Mouse (Mus musculus) embryonic facial prominence, embryonic 12.5 days (tissue): Measurements from ENCODE around the gene Stmn1. TPM values are rescaled to one million over a fixed set of nuclear protein-coding genes. Genes with fewer than 3 reads are reported as not detected.

Experiments
- ATAC-seq: fragments of 200-750 bp; cut with Nextera tagmentation; 2 replicates; pipeline ENCODE4 v1.8.0; 2017; ENCODE audit not compliant: insufficient number of reproducible peaks, insufficient read depth, low FRiP score, low TSS enrichment
- H3K27ac ChIP-seq: fragments of 300-500 bp; sonication (generic); 2 replicates; pipeline ENCODE4 v1.5.1; 2016; ENCODE audit warnings: mild to moderate bottlenecking
- H3K27me3 ChIP-seq: fragments of 300-500 bp; sonication (generic); 2 replicates; pipeline ENCODE4 v1.6.1; 2016; ENCODE audit warnings: mild to moderate bottlenecking, moderate library complexity
- H3K36me3 ChIP-seq: fragments of 300-500 bp; sonication (generic); 2 replicates; pipeline ENCODE4 v1.6.1; 2016; ENCODE audit warnings: mild to moderate bottlenecking
- H3K4me1 ChIP-seq: fragments of 300-500 bp; sonication (generic); 2 replicates; pipeline ENCODE4 v1.6.1; 2016
- H3K4me2 ChIP-seq: fragments of 300-500 bp; sonication (generic); replicated peaks from 2 replicates; pipeline ENCODE4 v1.6.1; 2016; ENCODE audit warnings: mild to moderate bottlenecking, moderate library complexity
- H3K4me3 ChIP-seq: fragments of 300-500 bp; sonication (generic); 2 replicates; pipeline ENCODE4 v1.5.1; 2016; ENCODE audit warnings: mild to moderate bottlenecking
- H3K9ac ChIP-seq: fragments of 300-500 bp; sonication (generic); 2 replicates; pipeline ENCODE4 v1.6.1; 2016; ENCODE audit warnings: mild to moderate bottlenecking, moderate library complexity
- H3K9me3 ChIP-seq: fragments of 300-500 bp; sonication (generic); 2 replicates; pipeline ENCODE4 v1.6.1; 2016; ENCODE audit warnings: mild to moderate bottlenecking, moderate library complexity
- WGBS: fragments of 180-500 bp; shearing (Covaris S2); methylation state at CpG from one replicate; pipeline ENCODE4 v1.1.7; 2016; 5-methylcytosine and 5-hydroxymethylcytosine counted together
- polyA plus RNA-seq: library from polyadenylated mRNA; unstranded; fragments of >200 nt; fragmentation: Nextera tagmentation; extraction: Ambion mirVana; gene quantifications from 2 replicates; pipeline ENCODE4 v1.2.1, GENCODE M21; 2016

Gene Stmn1
- polyA plus RNA-seq, 1 experiment from 2014 or later, result 2,563 TPM

- H3K4me3 ChIP-seq, result no peak overlapping the region
- H3K4me2 ChIP-seq, result no peak overlapping the region
- peaks cover 43% of the 10 kb centered on the region for H3K36me3 ChIP-seq
- H3K9me3 ChIP-seq, result no peaks in the 10 kb centered on the region
- H3K4me1 ChIP-seq, result no peaks in the 10 kb centered on the region
- ATAC-seq, result no peak
- H3K27me3 ChIP-seq, result 0 out of 2 replicates have a peak, but pooled peaks cover 3% of the 10 kb centered on the region
- H3K9ac ChIP-seq, result no peak overlapping the region
- H3K27ac ChIP-seq, result no peak overlapping the region
- WGBS, result 87% methylated on average over 8 of the region's 8 CpGs
Measured at GRCm38 (mm10) chr4:134476899-134477298, 8.8 kb downstream of the Stmn1 start.

- Histone ChIP-seq H3K27me3 (0 out of 2 replicates have a peak, but pooled peaks cover 3% of the 10 kb centered on the region), H3K4me1 (no peaks in the 10 kb centered on the region), H3K9ac (no peak overlapping the region), H3K27ac (no peak overlapping the region), H3K9me3 (no peaks in the 10 kb centered on the region), H3K4me2 (no peak overlapping the region), H3K36me3 (peaks cover 32% of the 10 kb centered on the region), H3K4me3 (no peak overlapping the region)
- ATAC-seq, result no peak
- 5% methylated on average over 9 of the region's 9 CpGs for WGBS
Measured at GRCm38 (mm10) chr4:134478031-134478430, 9.9 kb downstream of the Stmn1 start.

GRCm38 (mm10) chr4:134479839-134480238 lies 11.7 kb downstream of the Stmn1 start:
- H3K4me2 ChIP-seq, result no peak overlapping the region
- H3K9me3 ChIP-seq, result no peaks in the 10 kb centered on the region
- no peak overlapping the region for H3K4me3 ChIP-seq
- H3K27ac ChIP-seq, result no peak overlapping the region
- no peaks in the 10 kb centered on the region for H3K4me1 ChIP-seq
- peaks cover 19% of the 10 kb centered on the region for H3K36me3 ChIP-seq
- H3K27me3 ChIP-seq, result peaks cover 8% of the 10 kb centered on the region; the same call in 1 of the 2 replicates
- WGBS, result 81% methylated on average over 4 of the region's 4 CpGs
- ATAC-seq, result no peak
- no peak overlapping the region for H3K9ac ChIP-seq

GRCm38 (mm10) chr4:134480864-134481263 lies 12.7 kb downstream of the Stmn1 start:
- no peak overlapping the region for H3K27ac ChIP-seq
- peaks cover 8% of the 10 kb centered on the region; the same call in 1 of the 2 replicates for H3K27me3 ChIP-seq
- 25% methylated on average over 6 of the region's 6 CpGs for WGBS
- no peaks in the 10 kb centered on the region for H3K9me3 ChIP-seq
- peaks cover 8% of the 10 kb centered on the region for H3K36me3 ChIP-seq
- H3K4me2 ChIP-seq, result no peak overlapping the region
- no peak overlapping the region for H3K4me3 ChIP-seq
- no peak for ATAC-seq
- H3K4me1 ChIP-seq, result no peaks in the 10 kb centered on the region
- H3K9ac ChIP-seq, result no peak overlapping the region

- Histone ChIP-seq H3K9ac (no peak overlapping the region), H3K27ac (no peak overlapping the region), H3K4me1 (no peaks in the 10 kb centered on the region), H3K4me3 (no peak overlapping the region), H3K27me3 (peaks cover 8% of the 10 kb centered on the region; the same call in 1 of the 2 replicates), H3K36me3 (peaks cover 4% of the 10 kb centered on the region; the same call in 1 of the 2 replicates), H3K4me2 (no peak overlapping the region), H3K9me3 (no peaks in the 10 kb centered on the region)
- WGBS, result 61% methylated on average over 6 of the region's 6 CpGs
- no peak for ATAC-seq
Measured at GRCm38 (mm10) chr4:134481270-134481669, 13.2 kb downstream of the Stmn1 start.

- H3K9me3 ChIP-seq, result no peaks in the 10 kb centered on the region
- peaks cover 8% of the 10 kb centered on the region; the same call in 1 of the 2 replicates for H3K27me3 ChIP-seq
- no peaks in the 10 kb centered on the region for H3K36me3 ChIP-seq
- H3K4me1 ChIP-seq, result no peaks in the 10 kb centered on the region
- no peak for ATAC-seq
- H3K4me3 ChIP-seq, result no peak overlapping the region
- no peak overlapping the region for H3K9ac ChIP-seq
- no peak overlapping the region for H3K4me2 ChIP-seq
- no peak overlapping the region for H3K27ac ChIP-seq
- 80% methylated on average over 8 of the region's 8 CpGs for WGBS
Measured at GRCm38 (mm10) chr4:134482442-134482841, 14.3 kb downstream of the Stmn1 start.

- ATAC-seq, result no peak
- H3K4me1 ChIP-seq, result no peaks in the 10 kb centered on the region
- no peak overlapping the region for H3K27ac ChIP-seq
- no peaks in the 10 kb centered on the region for H3K36me3 ChIP-seq
- no peaks in the 10 kb centered on the region for H3K9me3 ChIP-seq
- peaks cover 8% of the 10 kb centered on the region; the same call in 1 of the 2 replicates for H3K27me3 ChIP-seq
- WGBS, result 59% methylated on average over 6 of the region's 6 CpGs
- H3K4me3 ChIP-seq, result no peak overlapping the region
- H3K4me2 ChIP-seq, result no peak overlapping the region
- no peak overlapping the region for H3K9ac ChIP-seq
Measured at GRCm38 (mm10) chr4:134483078-134483688, 15.1 kb downstream of the Stmn1 start.

GRCm38 (mm10) chr4:134483696-134484095 lies 15.6 kb downstream of the Stmn1 start:
- H3K9ac ChIP-seq, result no peak overlapping the region
- no peak overlapping the region for H3K27ac ChIP-seq
- H3K4me3 ChIP-seq, result no peak overlapping the region
- peaks cover 8% of the 10 kb centered on the region; the same call in 1 of the 2 replicates for H3K27me3 ChIP-seq
- H3K9me3 ChIP-seq, result no peaks in the 10 kb centered on the region
- no peaks in the 10 kb centered on the region for H3K36me3 ChIP-seq
- H3K4me2 ChIP-seq, result no peak overlapping the region
- H3K4me1 ChIP-seq, result no peaks in the 10 kb centered on the region
- ATAC-seq, result no peak
- WGBS, result 60% methylated on average over 6 of the region's 6 CpGs

GRCm38 (mm10) chr4:134484231-134484630 lies 16.1 kb downstream of the Stmn1 start:
- no peaks in the 10 kb centered on the region for H3K36me3 ChIP-seq
- 79% methylated on average over 10 of the region's 10 CpGs for WGBS
- ATAC-seq, result no peak
- H3K9ac ChIP-seq, result no peak overlapping the region
- peaks cover 8% of the 10 kb centered on the region; the same call in 1 of the 2 replicates for H3K27me3 ChIP-seq
- H3K4me3 ChIP-seq, result no peak overlapping the region
- H3K27ac ChIP-seq, result no peak overlapping the region
- no peaks in the 10 kb centered on the region for H3K4me1 ChIP-seq
- H3K9me3 ChIP-seq, result no peaks in the 10 kb centered on the region
- no peak overlapping the region for H3K4me2 ChIP-seq

- no peak for ATAC-seq
- H3K4me1 ChIP-seq, result no peaks in the 10 kb centered on the region
- H3K9ac ChIP-seq, result no peak overlapping the region
- 76% methylated on average over 5 of the region's 5 CpGs for WGBS
- peaks cover 5% of the 10 kb centered on the region; the same call in 1 of the 2 replicates for H3K27me3 ChIP-seq
- no peak overlapping the region for H3K27ac ChIP-seq
- H3K36me3 ChIP-seq, result no peaks in the 10 kb centered on the region
- H3K9me3 ChIP-seq, result no peaks in the 10 kb centered on the region
- H3K4me3 ChIP-seq, result no peak overlapping the region
- H3K4me2 ChIP-seq, result no peak overlapping the region
Measured at GRCm38 (mm10) chr4:134485151-134485900, 17.2 kb downstream of the Stmn1 start.

GRCm38 (mm10) chr4:134488211-134488610 lies 20.1 kb downstream of the Stmn1 start:
- WGBS, result 91% methylated on average over 5 of the region's 5 CpGs
- H3K4me2 ChIP-seq, result no peak overlapping the region
- H3K36me3 ChIP-seq, result no peaks in the 10 kb centered on the region
- no peaks in the 10 kb centered on the region for H3K9me3 ChIP-seq
- H3K27ac ChIP-seq, result no peak overlapping the region
- no peak for ATAC-seq
- H3K4me1 ChIP-seq, result no peaks in the 10 kb centered on the region
- H3K4me3 ChIP-seq, result no peak overlapping the region
- no peak overlapping the region for H3K9ac ChIP-seq
- peaks cover 3% of the 10 kb centered on the region; the same call in 1 of the 2 replicates for H3K27me3 ChIP-seq
